Mouse (Mus musculus): ENCODE results near the gene Agbl5. TPM values are rescaled to one million over a fixed set of nuclear protein-coding genes. Genes with fewer than 3 reads are reported as not detected.

Gene Agbl5
- polyA plus RNA-seq, 1 experiment from 2014 or later, result 5.5 TPM

GRCm38 (mm10) chr5:30919831-30920614 is 31.5 kb downstream of the Agbl5 start:
- ATAC-seq, result no peak
- H3K36me3 ChIP-seq (ENCODE audit: control insufficient read depth, insufficient read depth), result peaks cover 25% of the 10 kb centered on the region
- 0 out of 2 replicates have a peak, but pooled peaks cover 4% of the 10 kb centered on the region for H3K4me1 ChIP-seq (replicated peaks; ENCODE audit: control insufficient read depth, insufficient read depth, low read length)
- H3K9ac ChIP-seq (ENCODE audit: low read depth, low read length), result no peak overlapping the region
- 0 out of 2 replicates have a peak overlapping the region, but pooled peaks have one; percentile 55 for H3K4me3 ChIP-seq (ENCODE audit: low read depth, low read length)
- 67% methylated on average over 11 of the region's 11 CpGs for WGBS
- peak overlapping the region; percentile 87 for H3K4me2 ChIP-seq (replicated peaks; ENCODE audit: low read depth)
- TF ChIP-seq CTCF (IDR thresholded peaks at IDR 0.05; ENCODE audit: low read depth), result no peak
- no peaks in the 10 kb centered on the region for H3K9me3 ChIP-seq (ENCODE audit: control insufficient read depth)
- no peaks in the 10 kb centered on the region for H3K27me3 ChIP-seq (replicated peaks; ENCODE audit: control insufficient read depth, insufficient read depth, low read length)
- H3K27ac ChIP-seq (ENCODE audit: low read depth, low read length), result peak overlapping the region; percentile 68; the same call in 1 of the 2 replicates

DNA sequence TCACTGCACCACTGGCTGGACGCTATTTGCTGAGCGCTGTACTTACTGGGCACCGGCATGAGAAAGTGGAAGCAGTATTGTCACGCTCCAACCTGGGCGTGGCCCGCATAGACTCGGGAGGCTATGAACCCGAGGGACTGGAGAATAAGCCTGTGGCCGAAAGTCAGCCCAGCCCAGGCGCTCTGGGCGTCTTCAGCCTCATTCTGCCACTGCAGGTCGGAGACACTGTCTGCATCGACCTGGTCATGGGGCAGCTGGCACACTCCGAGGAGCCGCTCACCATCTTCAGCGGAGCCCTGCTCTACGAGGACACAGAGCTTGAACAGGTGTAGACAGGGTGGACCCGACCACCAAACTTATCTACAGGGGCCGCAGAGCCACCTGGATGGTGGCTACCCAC is 32.1 kb downstream of the Agbl5 start:
- Histone ChIP-seq H3K4me3 (ENCODE audit: low read depth, low read length) (peak overlapping the region; percentile 55), H3K36me3 (ENCODE audit: control insufficient read depth, insufficient read depth) (peaks cover 25% of the 10 kb centered on the region), H3K4me2 (replicated peaks; ENCODE audit: low read depth) (peak overlapping the region; percentile 87), H3K9ac (ENCODE audit: low read depth, low read length) (peak overlapping the region; percentile 34; the same call in 1 of the 2 replicates), H3K4me1 (replicated peaks; ENCODE audit: control insufficient read depth, insufficient read depth, low read length) (0 out of 2 replicates have a peak, but pooled peaks cover 4% of the 10 kb centered on the region), H3K27ac (ENCODE audit: low read depth, low read length) (peak overlapping the region; percentile 68; the same call in 1 of the 2 replicates), H3K9me3 (ENCODE audit: control insufficient read depth) (no peaks in the 10 kb centered on the region), H3K27me3 (replicated peaks; ENCODE audit: control insufficient read depth, insufficient read depth, low read length) (no peaks in the 10 kb centered on the region)
- peak; percentile 31 for ATAC-seq
- no peak for TF ChIP-seq CTCF (IDR thresholded peaks at IDR 0.05; ENCODE audit: low read depth)
- 25% methylated on average over 19 of the region's 19 CpGs for WGBS

GRCm38 (mm10) chr5:30921256-30922033 is 33.0 kb downstream of the Agbl5 start, which contains the start of gene Khk:
Gene Khk, plus strand, starts transcription at chr5:30921431.
- peak within 1 kb of the TSS; percentile 55 for H3K4me3 ChIP-seq (ENCODE audit: low read depth, low read length)
- peak within 1 kb of the TSS; percentile 87 for H3K4me2 ChIP-seq (replicated peaks; ENCODE audit: low read depth)
- H3K27ac ChIP-seq (ENCODE audit: low read depth, low read length), result peak within 1 kb of the TSS; percentile 77
- WGBS, result 1% methylated on average over 35 of the region's 40 CpGs
- no peaks in the 10 kb centered on the region for H3K9me3 ChIP-seq (ENCODE audit: control insufficient read depth)
- no peaks in the 10 kb centered on the region for H3K27me3 ChIP-seq (replicated peaks; ENCODE audit: control insufficient read depth, insufficient read depth, low read length)
- peaks cover 25% of the 10 kb centered on the region for H3K36me3 ChIP-seq (ENCODE audit: control insufficient read depth, insufficient read depth)
- TF ChIP-seq CTCF (IDR thresholded peaks at IDR 0.05; ENCODE audit: low read depth), result peak; percentile 87
- H3K9ac ChIP-seq (ENCODE audit: low read depth, low read length), result peak within 1 kb of the TSS; percentile 51
- 0 out of 2 replicates have a peak, but pooled peaks cover 4% of the 10 kb centered on the region for H3K4me1 ChIP-seq (replicated peaks; ENCODE audit: control insufficient read depth, insufficient read depth, low read length)
- peak; percentile 79 for ATAC-seq

- Histone ChIP-seq H3K9me3 (ENCODE audit: control insufficient read depth) (no peaks in the 10 kb centered on the region), H3K4me1 (replicated peaks; ENCODE audit: control insufficient read depth, insufficient read depth, low read length) (0 out of 2 replicates have a peak, but pooled peaks cover 4% of the 10 kb centered on the region), H3K27ac (ENCODE audit: low read depth, low read length) (peak overlapping the region; percentile 77; the same call in 1 of the 2 replicates), H3K27me3 (replicated peaks; ENCODE audit: control insufficient read depth, insufficient read depth, low read length) (no peaks in the 10 kb centered on the region), H3K4me2 (replicated peaks; ENCODE audit: low read depth) (peak overlapping the region; percentile 87), H3K4me3 (ENCODE audit: low read depth, low read length) (peak overlapping the region; percentile 55), H3K9ac (ENCODE audit: low read depth, low read length) (peak overlapping the region; percentile 51; the same call in 1 of the 2 replicates), H3K36me3 (ENCODE audit: control insufficient read depth, insufficient read depth) (peaks cover 21% of the 10 kb centered on the region)
- TF ChIP-seq CTCF (IDR thresholded peaks at IDR 0.05; ENCODE audit: low read depth), result no peak
- no peak for ATAC-seq
- 39% methylated on average over 10 of the region's 10 CpGs for WGBS
Observed at GRCm38 (mm10) chr5:30922581-30923041, 34.1 kb downstream of the Agbl5 start.

DNA sequence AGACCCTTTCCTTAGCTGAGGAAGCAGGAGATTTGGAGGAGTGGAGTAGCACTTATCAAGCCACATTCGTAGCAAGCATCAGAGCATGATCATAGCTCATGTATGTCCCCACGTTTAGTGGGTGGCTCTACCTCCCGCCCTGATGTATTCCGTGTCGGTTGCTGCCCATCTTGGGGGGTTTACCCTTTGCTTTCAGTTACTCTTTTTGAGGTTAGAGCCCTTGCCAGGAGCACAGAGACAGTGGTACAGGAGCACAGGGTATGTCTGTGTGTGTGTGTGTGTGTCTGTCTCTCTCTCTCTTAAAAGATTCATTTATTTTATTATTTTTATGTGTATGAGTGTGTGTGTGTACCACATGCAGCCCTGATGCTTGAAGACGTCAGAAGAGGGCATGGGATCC is 34.6 kb downstream of the Agbl5 start:
- WGBS, result 75% methylated on average over 6 of the region's 6 CpGs
- Histone ChIP-seq H3K9ac (ENCODE audit: low read depth, low read length) (no peak overlapping the region), H3K4me3 (ENCODE audit: low read depth, low read length) (no peak overlapping the region), H3K27ac (ENCODE audit: low read depth, low read length) (no peak overlapping the region), H3K9me3 (ENCODE audit: control insufficient read depth) (no peaks in the 10 kb centered on the region), H3K27me3 (replicated peaks; ENCODE audit: control insufficient read depth, insufficient read depth, low read length) (no peaks in the 10 kb centered on the region), H3K4me2 (replicated peaks; ENCODE audit: low read depth) (peak overlapping the region; percentile 87), H3K4me1 (replicated peaks; ENCODE audit: control insufficient read depth, insufficient read depth, low read length) (0 out of 2 replicates have a peak, but pooled peaks cover 4% of the 10 kb centered on the region), H3K36me3 (ENCODE audit: control insufficient read depth, insufficient read depth) (peaks cover 16% of the 10 kb centered on the region; the same call in 1 of the 2 replicates)
- TF ChIP-seq CTCF (IDR thresholded peaks at IDR 0.05; ENCODE audit: low read depth), result no peak
- ATAC-seq, result no peak
